Mouse (Mus musculus): ENCODE results near the gene Dab2ip.
A peak's percentile ranks its signal among the peaks of the same experiment; 100 is the strongest.

Dab2ip gene

DNA sequence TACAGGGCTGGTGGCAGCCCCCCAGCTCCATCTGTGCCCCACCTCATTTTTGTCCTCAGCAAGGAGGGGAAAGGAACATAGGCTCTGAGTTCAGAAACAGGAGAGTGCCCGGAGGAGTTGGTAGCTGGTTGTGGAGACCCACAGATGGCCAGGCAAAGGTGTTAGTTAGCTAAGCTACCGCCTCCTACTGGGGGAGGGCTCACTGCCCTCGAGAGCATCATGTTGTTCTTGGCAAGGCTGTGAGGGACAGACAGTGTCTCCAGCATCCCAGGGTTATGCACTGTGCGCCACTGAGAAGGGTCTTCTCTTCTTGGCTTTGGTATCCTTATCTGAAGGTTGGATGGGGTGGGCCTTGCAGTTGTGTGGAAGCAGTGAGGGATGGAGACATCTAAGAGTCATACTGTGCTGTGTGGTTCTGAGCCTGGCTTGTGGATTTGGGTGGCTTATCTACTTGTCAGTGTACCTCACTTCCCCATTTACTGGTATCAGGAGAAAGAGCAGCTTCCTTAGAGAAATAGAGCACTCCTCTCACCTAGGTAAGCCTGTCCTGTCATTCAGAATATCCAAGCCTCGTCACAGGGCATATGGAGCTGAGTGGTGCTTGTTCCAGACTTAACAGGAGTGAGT lies 66.4 kb downstream of the Dab2ip start:
- DNase-seq, result peak; percentile 95

DNA sequence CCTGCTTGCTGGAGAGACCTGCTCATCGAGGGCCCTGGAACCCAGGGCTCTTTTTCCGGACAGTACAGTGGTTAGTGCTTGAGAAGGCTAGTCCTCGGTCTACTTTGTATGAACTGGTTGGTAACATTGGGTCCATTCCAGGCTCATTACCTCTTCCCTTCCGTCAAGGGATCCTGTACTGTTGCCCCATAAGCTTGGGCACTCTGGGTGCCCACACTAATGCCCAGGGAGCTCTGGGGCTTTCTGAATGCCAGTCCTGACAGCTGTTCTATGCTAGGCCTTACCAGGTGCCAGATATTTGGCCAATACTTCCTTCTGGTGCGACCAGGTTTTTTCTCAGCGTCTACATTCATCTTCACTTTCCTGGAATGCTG lies 66.9 kb downstream of the Dab2ip start:
- DNase-seq, result peak; percentile 70

DNA sequence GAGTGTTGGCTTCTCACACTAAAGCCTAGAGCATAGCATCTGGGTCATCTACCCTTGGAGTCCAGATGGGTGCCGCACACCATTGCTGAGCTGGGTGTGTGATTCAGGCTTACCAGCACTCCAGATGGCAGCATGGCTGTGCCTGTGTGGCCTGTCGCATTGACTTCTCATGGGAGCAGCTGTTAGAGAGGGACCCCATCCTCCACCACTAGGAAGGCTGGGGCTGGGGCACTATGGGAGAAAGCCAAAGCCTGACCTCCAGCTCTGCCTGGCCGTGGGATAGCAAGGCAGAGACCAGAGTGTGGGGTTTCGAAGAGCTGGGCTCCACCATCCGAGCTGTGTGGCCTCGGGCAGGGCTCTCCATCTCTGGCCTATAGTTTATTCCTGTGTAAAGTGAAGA lies 67.5 kb downstream of the Dab2ip start:
- DNase-seq, result peak; percentile 67

DNA sequence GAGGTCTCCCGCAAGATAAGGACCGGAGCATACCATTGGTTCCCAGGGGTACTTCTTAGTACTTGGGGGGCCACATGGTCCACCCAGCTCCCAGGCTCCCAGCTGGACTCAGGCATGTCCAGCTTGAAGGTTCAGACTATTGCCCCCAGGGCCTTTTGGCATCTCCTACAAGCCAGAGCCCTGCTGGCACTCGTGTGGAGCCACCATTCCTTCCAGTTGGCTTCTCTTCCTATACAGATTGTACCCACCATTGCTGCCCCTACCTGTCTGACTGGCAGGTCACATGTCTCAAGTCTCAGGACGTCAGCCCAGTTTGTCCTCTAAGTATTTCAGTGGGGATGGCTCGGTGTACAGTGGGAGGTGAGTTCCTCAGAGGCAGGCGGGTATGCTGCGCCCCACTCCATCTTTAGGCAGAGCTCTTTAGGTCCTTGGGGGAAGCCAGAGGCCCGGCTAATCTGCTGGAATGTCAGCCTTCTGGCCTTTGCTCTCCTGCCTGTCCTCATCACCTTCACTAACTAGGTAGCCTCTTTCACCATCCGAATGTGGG lies 68.2 kb downstream of the Dab2ip start:
- DNase-seq, result peak; percentile 91

DNA sequence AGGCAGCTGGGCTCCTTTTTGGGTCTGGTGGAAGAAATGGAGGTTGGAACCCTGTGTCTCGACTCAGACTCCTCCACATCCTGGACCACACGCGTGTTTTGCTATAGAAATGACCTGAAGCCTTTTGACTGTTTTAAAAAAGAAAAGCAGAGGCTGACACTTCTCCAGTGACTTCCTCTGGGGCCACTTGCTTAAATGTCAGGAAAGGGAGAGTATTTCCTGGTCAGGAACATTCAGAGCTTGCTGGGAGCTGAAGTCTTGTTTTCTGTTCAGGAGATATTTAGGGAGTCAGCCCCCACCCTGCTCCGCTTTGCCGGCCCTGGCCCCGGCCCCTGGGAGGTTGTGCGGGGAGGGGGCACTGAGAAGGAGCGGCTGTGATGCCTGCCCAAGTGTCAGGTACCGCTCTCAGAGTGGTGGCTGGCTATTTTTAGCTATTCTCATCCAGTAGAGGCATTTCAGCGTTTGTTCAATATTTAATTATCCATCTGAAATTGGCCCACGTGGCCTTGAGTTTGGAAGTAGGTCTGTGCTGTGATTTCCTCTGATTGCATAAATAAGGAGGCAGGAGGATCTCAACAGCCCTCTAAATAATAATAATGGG lies 69.3 kb downstream of the Dab2ip start:
- DNase-seq, result peak; percentile 58

DNA sequence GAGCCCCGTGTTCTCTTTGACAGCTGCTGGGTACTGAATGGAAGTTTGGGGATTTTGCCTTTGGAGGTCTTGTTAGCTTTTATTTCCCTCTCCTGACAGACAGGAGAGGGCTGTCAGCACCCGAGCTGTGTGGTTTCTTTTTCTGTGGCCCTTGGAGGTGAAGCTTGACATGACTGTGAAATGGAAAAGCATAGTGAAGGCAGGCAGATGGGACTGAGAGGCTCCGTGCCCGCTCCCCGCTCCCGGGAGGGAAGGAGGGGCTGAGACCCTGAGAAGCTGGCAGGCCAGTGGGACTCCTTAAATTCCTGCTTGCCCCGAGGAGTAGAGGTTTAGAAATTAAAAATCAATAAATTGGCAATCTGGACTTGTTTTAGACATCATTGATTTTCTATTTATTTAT lies 70.0 kb downstream of the Dab2ip start:
- DNase-seq, result peak; percentile 65

DNA sequence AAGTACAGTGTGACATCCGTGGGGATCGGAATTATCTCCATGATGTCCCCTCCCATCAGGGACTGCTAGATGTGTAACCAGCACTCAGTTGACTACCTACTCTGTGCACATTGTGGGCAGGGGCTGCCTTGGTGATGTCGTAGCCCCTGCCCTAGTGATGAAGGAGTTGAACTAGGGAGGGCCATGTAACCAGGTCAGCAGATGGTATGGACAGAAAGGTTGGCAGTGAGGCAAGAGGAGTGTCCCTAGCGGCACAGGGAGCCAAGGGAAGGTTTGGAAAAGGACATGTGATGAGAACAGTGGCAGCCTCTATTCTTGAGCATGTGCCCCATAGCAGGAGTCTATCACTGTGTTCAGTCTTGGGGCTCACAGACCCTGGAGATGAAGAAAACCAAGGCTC lies 70.6 kb downstream of the Dab2ip start:
- DNase-seq, result peak; percentile 93

DNA sequence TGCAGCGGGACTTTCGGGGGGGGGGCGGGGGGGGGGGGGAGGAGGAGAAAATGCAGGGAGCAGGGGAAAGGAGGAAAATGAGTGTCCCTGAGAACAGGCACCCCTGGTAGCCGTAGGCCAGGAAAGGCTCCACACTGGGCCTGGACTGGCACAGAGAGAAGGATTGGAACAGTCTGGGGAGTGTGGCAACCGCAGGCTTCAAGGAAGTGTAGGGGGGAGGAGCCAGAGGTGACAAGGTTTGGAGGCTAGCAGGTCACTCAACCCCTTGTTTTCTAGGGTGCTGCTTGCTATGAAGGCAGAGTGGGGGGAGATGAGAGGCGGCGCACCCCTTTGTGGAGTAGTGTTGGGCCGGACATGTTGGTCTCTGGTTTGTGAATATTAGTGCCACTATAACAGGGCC lies 71.1 kb downstream of the Dab2ip start:
- peak; percentile 74 for DNase-seq

DNA sequence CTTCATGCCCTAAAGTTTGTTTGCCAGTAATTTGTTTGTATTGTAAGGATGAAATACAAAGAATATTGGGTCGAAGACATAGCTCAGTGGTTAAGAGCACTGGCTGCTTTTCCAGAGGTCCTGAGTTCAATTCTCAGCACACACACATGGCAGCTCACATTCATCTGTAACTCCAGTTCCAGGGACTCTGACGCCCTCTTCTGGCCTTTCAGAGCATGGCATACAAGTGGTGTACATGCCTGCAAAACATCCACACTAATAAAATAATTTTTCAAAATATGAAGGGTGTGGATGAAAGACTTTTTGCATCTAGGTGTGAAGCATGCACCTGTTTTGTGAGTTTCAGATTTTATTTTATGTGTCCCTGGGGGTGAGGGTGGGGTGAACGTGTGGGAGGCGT lies 75.3 kb downstream of the Dab2ip start:
- DNase-seq, result no peak

DNA sequence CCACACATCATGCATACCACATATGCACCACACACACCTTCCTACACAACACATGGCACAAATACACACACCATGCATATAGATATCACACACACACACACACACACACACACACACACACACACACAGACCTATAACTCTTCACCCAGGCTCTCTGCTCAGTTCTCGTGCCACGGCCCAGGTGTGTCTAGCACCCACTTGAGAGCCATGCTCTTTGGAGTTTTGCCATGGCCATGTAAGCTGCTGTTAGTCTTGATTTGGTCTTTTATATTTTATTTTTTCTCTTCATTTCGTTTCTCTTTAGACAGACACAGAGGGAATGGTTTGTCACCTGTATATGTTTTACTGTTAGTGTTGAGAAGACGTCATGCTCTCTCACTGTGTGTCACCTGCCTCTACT lies 76.9 kb downstream of the Dab2ip start:
- DNase-seq, result no peak

DNA sequence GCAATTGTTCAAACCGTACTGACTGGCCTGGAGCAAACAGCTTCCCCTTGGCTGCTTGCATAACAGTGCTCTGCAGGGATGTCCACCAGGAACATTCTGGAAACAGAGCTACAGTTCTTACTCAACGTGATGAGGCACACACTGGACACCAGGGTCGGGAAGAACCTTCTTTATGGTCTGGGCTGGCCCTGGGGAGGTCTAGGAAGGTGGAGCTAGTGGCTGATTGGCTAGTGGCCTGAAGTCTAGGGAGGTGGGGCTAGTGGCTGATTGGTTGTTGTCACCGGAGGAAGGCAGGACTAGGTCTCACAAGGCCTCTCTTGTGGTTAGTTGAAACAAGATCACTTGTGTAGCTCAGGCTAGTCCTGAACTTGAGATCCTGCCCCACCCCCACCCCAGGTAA lies 77.5 kb downstream of the Dab2ip start:
- DNase-seq, result peak; percentile 73

DNA sequence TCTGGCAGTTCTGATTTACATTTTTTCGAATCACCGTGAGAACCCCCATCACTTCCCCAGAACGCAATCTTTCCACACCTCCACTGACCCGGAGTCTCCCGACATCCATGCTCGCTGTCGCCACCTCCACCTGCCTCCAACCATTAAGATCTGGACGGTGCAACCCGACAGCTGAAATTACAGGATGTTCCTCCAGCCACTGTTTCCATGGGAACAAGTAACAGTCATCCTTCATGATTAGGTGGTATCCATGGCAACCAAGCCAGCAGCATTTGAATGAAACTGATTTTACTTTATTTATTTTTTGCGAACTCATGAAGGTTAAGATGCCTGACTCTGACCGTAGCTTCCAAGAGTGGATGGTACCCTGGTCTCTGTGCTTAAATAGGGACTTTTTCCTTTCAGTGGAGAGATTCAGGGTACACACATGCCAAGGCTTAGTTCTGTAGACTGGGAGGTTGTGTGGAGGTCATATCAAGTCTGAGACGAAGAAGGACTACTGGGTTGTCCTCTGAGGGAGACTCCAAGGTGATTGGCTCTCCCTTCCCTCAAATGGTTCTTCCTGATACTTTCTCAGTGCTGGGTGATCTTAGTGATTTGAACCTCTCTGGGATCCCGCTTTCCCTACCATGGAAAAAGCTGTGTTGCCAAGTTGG lies 79.9 kb downstream of the Dab2ip start:
- DNase-seq, result no peak

DNA sequence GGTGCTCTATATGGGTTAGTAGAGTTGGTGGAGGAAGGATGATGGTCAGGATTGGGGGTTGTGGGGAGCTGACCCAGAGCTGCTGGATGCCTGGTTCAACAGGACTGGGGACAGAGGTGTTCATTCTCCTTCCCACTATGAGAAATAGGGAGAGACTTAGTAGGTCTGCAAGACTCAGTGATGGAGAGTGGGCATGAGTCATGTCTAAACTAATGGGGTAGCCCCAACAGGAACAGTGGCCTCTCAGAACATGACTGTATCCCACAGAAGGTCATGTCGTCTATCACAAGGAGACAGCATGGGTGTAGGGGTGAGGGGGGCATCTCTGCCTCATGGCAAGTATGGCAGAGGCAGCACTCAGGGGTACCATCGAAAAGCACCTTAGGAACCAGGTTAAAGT lies 81.7 kb downstream of the Dab2ip start:
- no peak for DNase-seq

DNA sequence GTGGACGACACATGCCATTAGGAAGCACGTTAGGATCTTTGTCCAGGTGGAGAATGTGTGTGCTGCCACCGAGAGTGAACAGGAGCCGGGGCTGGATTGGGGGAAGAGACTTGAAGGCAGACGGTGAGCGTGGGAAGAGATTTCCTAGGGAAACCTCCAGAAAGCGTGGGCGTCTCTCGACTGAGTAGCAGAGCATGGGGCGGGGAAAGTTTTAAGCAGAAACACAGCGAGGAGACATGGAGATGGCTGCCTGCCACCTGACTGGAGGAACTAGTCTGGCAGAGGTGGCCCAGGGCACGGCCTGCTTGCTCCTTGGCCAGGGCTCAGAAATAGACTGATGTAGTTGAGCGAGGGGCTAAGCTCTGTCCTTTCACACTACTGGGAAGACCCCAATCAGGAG lies 82.5 kb downstream of the Dab2ip start:
- DNase-seq, result peak; percentile 82

DNA sequence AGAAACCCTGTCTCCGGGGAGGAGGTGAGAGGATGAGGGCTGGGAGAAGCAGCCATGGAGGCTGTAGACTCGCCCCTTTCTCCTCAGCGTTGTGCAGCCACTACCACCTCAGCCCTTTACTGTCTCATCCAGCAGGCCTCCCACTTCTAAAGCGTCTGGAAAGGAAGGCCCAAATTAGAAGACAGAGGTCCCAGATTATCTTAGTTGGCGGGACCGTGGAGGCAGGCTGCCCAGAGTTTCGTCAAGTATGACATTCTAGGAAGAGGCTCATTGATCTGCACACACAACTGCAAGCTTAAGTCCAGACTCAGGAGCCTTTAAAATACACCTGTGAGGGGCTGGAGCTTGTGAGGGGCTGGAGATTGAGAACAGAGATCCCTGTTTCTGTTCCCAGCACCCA lies 84.2 kb downstream of the Dab2ip start:
- no peak for DNase-seq

DNA sequence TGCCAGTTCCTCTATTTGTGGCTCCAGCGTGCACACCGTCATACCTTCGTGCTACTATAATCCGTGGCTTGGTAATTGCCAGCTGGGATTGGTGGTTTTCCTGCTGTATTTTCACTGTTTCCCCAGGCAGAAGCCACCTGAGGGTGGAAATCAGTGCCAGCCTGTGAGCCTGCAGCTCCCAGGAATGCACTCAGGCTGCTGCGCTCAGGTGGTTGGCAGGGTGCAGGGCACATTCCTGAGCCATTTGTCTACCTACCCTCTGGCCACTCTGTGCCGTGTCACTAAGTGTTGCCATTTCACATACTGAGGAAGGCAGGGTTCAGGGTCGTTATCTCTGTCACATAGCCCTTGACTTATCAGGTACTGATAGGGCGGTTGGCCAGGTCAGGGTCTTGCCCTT lies 88.5 kb downstream of the Dab2ip start:
- DNase-seq, result peak; percentile 60

DNA sequence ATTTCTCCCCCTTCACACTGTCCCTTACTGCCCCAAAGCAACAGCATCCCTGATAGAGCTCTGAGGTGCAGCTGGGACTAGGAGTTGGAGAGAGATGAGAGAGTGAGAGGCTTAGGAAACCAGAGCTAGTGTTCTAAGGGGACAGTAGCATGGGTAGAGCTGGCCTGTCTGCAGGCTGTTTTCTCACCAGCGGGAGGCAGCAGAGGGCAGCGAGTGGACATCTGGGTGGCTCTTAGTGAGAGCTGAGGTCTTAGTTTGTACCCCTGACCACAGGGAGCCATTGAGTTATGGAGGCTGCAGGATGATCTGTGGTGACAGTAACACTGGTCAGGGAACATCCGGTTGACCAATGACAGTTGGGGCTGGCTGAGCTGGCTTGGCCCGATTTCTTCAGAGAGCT lies 91.6 kb downstream of the Dab2ip start:
- peak; percentile 72 for DNase-seq

DNA sequence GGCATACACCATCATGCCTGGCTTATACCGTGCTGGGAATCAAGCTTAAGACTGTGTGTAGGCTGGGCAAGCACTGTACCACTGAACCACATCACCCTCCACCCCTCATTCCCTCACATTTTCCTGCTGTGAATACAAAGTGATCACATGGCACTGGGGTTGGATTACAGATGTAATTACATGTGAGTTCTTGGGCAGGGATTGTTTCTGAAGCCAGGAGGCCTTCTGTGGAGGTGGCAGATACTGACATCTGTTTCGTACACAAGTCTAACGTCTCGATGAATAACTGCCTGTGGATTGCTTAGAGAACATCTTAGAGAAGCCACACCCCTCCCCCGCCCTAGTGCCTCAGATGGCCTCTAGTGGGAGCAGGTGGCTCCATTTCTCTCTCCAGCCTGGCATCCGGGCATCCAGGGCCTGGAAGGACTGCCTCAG lies 93.2 kb downstream of the Dab2ip start:
- peak; percentile 71 for DNase-seq

DNA sequence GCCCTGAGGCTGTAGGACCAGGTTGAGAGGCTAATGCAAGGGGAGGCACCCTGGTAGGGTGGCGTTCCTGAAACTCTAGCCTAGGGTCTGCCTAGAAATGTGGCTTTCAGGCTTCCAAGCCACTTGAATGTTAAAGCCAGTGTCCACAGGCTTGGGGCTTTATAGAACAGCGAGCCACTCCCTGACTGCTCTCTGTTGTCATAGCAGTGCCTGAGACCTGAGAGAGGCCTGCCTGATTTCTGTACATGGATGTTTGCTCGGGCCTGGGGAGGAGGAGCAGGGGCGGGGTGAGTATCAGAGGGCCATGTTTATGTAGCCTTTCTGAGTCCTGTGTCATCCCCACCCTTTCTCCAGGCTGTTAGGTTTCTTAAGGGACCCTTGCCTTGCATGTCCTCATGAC lies 94.9 kb downstream of the Dab2ip start:
- DNase-seq, result no peak

DNA sequence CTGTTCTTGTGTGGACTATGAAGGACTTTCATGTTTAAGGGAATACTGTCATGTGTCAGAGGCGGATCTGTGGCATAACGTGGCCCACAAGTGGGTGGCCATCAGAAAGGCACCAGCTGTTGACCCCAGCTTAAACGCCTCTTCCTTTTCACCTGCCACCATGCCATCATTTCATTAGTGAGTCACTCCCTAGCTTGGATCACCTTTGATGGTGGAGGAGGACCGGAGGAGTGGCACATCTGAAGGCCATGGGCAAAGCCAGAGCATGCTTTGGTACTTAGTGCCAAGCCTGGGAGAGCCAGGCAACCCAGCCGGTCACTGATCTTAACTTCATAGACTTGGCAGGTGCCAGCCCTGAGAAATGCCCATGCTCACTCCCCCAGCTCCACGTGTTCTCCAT lies 96.7 kb downstream of the Dab2ip start:
- no peak for DNase-seq

DNA sequence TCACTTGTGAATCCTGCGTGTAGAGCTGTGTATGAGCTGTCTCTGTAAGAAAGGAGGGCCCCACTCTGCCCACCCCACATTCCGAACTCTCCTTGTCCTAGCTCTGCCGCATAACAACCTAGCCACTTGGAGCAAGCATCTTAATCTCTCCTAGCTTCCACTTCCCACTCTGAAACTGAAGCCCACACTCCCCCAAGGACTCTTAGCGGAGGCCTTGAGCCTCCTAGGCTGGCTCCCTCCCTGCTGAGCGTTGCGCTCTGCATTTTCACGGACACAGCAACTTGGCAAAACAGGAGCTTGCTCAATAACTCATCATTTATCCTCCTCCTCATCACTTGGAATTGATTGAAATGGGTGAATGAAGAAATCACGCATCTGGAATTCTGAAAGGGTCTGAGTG lies 97.9 kb downstream of the Dab2ip start:
- DNase-seq, result no peak

DNA sequence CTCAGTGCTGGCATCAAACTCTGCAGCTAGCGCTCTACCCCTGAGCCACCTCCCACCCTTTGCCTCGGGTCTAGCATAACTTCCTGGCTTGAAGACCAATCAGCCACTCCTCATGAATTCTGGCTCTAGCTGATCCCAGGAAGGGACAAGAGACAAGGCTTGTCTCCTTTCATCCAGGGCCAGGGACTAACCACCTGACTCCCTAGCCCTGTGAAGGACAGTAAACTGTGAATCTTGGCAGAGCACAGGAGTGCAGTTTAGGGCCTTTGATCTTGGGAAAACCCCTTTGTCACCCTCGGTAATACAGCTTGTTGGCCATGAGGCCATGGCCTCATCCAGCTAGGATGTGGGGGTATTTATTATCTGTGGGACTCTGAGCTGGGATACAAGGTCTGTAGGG lies 100.2 kb downstream of the Dab2ip start:
- DNase-seq, result no peak

DNA sequence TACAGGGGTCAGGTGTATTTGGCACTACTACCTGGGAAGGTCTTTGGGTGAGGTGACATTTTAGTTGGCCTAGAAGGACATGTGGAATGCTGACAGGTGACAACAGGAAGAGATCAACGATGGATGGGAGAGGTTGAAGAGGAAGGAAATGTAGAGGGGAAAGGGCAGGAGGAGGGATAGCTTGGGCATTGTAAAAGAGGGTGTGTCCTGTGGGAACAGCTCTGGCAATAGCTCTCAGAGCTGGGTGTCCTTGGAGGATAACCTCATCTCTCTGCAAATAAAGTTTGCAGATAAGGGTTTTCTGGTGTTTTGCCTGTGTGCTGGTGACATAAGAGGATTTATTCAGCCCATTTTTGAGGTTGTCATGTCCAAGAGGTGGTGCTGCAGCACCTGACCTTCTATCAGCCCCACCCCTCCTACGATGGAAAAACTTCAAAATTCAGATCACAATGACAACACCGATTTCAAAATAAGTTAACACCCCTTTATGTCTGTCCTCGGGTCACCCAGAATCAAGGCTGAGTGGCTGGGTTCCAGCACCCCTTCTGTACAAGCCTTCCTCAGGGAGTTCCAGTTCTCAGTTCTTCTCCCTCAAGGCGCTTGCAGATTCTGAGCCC lies 101.6 kb downstream of the Dab2ip start:
- no peak for DNase-seq

DNA sequence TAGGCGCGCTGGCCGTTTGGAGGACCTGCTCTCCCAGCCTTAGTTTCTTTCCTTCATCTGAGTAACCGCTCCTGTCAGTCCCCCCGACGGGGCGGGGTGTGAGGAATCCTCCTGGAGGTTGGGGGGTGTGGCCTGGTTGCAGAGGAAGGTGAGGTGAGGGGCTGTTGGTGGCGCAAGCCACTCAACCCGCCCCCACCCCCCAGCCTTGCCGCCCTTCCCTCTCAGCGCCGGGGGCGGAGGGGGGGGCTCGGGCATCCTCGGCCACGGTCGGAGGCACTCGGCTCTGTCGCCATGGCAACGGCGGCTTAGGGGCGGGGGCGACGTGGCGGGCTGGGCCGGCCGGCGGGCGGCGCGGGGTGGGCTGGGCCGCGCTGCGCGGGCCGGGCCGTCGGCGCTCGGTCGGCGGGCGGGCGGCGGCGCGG lies 102.9 kb downstream of the Dab2ip start:
- no peak for DNase-seq

Measured in cerebellum, adult 11-12 months (tissue).